Mouse (Mus musculus) heart, adult 2 months (tissue): ENCODE data around the gene Gm20388.

Source experiments
- CTCF ChIP-seq: fragments of 200-600 bp; IDR thresholded peaks from 2 replicates; pipeline ENCODE4 v1.8.1; 2022; ENCODE audit warnings: antibody characterized with exemption, mild to moderate bottlenecking, moderate library complexity
- EP300 ChIP-seq: fragments of 200-500 bp; IDR thresholded peaks from 2 replicates; pipeline ENCODE4 v1.6.1; 2011; ENCODE audit warnings: low read depth, low read length, control low read depth; ENCODE audit not compliant: insufficient read depth
- POLR2A ChIP-seq: fragments of 200-500 bp; IDR thresholded peaks from 2 replicates; pipeline ENCODE4 v1.6.1; 2011; ENCODE audit warnings: mild to moderate bottlenecking, low read depth, low read length, control low read depth; ENCODE audit not compliant: insufficient read depth

DNA sequence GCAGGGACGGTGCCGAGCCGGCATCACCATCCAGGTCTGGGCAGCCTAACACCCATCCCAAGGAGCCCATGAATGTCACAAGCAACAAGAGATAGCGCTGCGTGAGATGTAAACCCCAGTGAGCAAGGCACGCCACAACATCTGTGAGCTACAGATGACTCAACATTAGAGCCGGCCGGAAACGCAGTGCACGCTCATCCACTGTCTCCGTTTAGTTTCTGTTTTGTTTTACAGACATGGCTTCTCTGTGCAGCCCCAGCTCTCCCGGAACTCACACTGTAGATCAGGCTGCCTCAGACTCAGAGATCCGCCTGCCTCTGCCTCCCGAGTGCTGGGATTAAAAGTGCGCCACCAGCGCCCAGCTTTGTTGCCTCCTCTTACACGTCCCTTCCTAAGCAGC is 3376.7 kb downstream of the Gm20388 start:
- TF ChIP-seq POLR2A = no peak
- TF ChIP-seq CTCF = no peak
- TF ChIP-seq EP300 = no peak
